Mouse (Mus musculus): ENCODE data around the gene Cdc42ep3.

GRCm38 (mm10) chr17:79303238-79303637, 51.7 kb downstream of the Cdc42ep3 start:
- TF ChIP-seq GATA1 (IDR thresholded peaks at IDR 0.05; ENCODE audit: borderline replicate concordance, low read length) (no peak), FLI1 (IDR thresholded peaks at IDR 0.05; ENCODE audit: low read length) (no peak)
